Mouse (Mus musculus): Measurements from ENCODE around the gene Klf7.

GRCm38 (mm10) chr1:64046087-64046801 is 75.8 kb downstream of the Klf7 start:
- TF ChIP-seq CTCF (IDR thresholded peaks at IDR 0.05) (no peak), POLR2A (IDR thresholded peaks at IDR 0.05; ENCODE audit: insufficient read depth, low read depth, low read length) (no peak)
